Mouse (Mus musculus): Measurements from ENCODE around the gene Spryd4.
A peak's percentile ranks its signal among the peaks of the same experiment; 100 is the strongest.
"Not testable (repeated sequence)": the region's sequence is repeated elsewhere in the genome, so short reads cannot be mapped to it uniquely, and the experiment has no call there.

The Spryd4 gene

DNA sequence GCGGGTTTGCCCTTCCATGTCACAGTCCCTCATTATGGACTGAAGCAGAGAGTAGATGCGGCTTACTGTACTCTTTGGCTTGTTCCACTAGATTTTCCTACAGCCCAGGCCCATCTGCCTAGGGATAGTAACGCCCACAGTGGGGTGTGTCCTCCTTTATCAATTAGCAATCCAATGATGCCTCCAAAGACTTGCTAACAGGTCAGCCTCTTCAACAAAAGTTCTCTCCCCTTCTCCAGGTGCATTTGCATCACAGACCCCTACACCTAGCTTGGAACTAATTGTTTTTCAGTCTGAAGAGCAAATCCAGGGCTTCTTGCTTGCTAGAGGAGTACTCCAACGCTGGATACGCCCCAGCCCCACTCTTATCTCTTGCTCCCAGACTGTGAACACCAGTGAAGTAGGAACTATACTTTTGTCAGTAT lies 24.4 kb downstream of the Spryd4 start:
- no peak for DNase-seq (ENCODE audit: low read depth, low spot score)

DNA sequence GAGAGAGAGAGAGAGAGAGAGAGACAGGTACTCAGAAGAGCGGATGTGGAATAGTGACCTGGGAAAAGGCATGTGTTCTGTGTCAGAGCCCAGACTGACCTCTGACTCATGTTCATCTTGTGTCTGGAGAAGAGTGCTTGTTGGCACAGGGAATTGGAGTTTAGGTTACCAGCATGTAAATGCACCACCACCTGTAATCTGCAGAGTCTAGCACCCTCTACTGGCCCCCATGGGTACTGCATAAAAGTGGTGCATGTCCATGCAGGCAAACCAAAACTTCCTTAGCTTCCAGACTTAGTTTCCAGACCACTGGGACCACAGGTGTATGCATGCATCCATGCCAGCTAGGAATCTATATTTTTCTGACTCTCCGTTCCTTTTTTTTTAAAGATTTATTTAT lies 25.6 kb downstream of the Spryd4 start:
- DNase-seq (ENCODE audit: low read depth, low spot score): peak; percentile 56

DNA sequence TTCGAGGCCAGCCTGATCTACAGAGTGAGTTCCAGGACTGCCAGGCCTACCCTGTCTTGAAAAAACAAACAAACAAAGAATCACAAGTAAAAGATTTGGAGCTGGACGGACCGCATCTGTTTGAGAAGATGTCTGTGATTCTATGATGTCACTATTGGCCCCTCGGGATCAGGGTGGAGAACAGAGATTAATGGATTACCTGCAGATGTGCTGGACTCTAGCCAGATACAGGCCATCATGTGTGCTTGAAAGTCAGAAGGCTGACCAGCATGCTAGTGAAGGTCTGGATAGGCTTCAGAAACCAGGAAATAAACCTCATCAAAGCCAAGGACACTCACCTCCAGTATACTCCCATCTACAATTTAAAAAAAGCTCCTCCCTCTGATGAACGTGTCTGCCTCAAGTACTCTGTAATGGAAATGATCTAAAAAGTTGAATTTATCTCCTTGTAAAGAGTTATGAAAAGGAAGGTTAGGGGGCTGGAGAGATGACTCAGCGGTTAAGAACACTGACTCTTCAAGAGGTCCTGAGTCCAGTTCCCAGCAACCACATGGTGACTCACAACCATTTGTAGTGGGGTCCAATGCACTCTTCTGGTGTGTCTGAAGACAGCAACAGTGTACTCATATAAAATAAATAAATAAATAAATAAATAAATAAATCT lies 26.2 kb downstream of the Spryd4 start:
- no peak for DNase-seq (ENCODE audit: low read depth, low spot score)

DNA sequence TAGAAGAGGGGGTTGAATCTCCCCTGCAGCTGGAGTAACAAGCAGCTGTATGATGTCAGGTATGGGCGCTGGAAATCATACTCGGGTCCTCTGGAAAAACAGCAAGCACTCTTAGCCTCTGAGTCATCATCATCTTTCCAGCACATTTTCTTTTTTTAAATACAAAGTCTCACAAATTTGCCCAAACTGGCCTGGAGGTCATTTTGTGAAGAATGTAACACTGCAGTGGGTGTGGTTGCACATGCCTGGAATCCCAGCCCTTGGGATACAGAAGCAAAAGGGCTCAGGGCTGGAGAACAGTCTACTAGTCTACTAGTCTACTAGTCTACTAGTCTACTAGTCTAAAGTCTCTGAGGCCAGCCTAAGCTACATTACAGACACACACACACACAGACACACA lies 27.3 kb downstream of the Spryd4 start:
- no peak for DNase-seq (ENCODE audit: low read depth, low spot score)

DNA sequence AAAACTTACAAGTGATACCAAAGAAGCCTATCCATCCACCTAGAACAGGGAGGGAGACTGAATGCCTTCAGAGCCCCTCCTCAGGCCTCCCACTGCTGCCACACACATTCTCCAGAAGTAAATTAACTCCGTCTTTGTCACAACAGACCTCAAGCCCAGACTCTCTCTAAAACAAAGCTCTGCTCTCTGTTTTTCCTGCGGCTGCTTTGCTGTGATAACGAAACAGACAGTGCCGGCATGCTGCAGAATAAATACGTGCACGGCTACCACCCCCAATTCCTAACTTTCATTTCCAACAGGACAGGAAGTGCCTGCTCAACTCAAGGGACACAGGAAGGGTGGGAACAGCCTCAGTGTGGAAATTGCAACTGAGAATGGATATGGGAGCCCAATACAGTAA lies 31.6 kb downstream of the Spryd4 start, which contains the start of gene Rbms2:
Gene Rbms2 (minus strand): TSS at position 309 of the 400 bp plus-strand sequence.
- no peak for DNase-seq (ENCODE audit: low read depth, low spot score)

DNA sequence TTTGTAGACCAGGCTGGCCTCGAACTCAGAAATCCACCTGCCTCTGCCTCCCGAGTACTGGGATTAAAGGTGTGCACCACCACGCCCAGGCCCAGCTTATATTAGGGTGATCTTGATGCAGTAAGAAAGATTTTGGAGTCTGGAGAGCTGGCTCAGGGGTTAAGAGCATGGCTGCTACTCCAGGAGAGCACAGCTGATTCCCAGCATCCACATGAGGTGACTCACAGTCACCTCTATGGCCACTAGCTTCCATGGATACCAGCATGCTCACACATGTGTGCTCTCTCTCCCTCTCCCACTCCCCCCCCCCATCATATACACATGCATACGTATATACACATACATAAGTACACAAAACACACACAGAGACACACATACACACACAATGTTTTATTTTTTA lies 34.3 kb downstream of the Spryd4 start:
- DNase-seq (ENCODE audit: low read depth, low spot score): no peak

DNA sequence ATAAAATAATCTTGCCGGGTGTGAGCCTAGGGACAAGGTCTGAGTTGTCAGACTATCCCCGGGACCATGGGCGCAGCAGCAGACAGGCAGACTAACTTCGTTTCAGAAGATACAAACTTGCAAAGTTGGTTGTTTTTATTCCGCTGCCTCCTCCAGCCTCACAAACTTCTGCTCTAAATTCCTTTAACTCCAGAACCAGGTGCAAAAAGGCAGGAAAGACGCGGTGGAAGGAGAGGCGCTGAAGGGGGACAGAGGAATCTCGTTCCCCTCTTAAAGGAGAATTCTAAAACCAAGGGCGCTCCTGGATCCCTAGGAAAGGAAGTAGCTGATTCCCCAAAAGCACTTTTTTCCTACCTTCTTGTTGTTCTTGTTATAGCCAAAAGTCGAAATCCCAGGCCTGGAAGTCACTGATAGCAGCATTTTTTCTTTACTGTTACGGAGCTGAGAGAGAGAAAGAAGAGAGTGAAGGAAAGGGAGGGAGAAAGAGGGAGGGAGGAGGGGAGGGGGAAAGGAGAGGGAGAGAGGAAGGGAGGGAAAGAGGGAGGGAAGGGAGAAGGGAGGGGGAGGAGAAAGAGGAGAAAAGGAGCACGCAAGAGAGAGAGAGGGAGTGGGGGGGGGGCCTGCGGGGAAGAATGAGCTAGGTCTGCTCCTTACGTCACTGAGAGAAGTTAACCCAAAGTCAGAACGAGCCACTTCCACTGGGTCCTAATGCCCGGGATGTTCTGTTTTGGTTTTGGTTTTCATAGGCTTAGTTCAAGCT lies 35.4 kb downstream of the Spryd4 start:
- DNase-seq (ENCODE audit: low read depth, low spot score): no peak

DNA sequence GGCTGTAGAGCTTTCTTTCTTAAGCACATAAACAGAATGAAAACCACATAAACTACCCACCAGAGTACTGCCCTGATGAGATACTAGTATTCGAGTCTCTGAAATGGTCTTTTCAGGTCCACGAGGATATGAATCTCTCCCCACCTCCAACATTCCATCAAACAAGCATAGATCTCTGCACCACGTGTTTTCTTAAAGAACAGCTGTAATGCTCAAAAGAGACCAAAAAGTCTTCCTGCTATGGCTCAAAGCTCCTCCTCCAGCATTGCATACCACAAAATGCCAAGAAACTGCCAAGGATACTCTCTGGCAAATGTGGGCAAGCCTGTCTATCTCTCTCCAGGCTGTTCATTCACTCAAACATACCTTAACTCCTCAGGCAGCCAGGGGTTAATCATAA lies 36.3 kb downstream of the Spryd4 start:
- no peak for DNase-seq (ENCODE audit: low read depth, low spot score)

DNA sequence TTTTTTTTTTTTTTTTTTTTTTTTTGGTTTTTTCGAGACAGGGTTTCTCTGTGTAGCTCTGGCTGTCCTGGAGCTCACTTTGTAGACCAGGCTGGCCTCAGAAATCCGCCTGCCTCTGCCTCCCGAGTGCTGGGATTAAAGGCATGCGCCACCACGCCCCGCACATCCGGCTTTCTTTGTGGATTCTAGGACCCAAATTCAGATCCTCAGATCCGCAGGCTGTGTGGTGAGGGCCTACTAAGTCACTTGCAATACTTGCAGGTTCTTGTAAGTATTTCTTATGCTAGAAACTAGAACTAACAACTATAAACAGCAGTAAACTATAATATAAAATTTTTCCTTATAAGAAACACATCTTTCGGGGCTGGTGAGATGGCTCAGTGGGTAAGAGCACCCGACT lies 40.3 kb downstream of the Spryd4 start:
- not testable (repeated sequence) for DNase-seq (ENCODE audit: low read depth, low spot score)

DNA sequence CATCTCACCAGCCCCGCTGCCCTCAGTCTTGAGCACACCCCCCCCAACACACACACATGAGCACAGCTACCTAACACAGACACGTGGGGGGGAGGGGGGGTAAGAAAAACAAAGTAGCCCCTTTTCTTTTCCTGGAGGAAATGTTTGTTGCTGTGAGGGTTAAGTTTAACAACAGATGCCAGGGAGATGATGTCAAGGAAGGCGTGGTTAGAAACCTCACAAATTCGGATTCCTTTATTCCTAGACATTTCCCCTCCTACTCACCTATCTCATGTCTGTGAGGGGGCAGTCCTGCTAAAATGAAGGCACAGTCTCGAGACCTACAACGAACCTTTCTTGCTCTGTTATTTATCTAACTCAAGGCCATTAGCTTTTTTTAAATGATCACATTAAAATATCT lies 44.5 kb downstream of the Spryd4 start:
- no peak for DNase-seq (ENCODE audit: low read depth, low spot score)

DNA sequence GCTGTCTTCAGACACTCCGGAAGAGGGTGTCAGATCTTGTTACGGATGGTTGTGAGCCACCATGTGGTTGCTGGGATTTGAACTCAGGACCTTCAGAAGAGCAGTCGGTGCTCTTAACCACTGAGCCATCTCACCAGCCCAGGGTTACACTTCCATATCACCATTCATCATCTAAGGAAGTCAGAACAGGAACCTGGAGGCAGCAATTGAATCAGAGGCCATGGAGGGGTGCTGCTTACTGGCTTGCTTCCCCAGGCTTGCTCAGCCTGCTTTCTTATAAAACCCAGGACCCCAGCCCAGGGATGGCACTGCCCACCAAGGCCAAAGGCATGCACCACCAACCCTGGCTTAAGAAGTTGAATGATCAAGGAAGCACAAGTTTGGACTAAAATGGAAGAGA lies 45.9 kb downstream of the Spryd4 start:
- DNase-seq (ENCODE audit: low read depth, low spot score): not testable (repeated sequence)
